Mouse (Mus musculus) bone marrow, adult 2 months (tissue): Measurements from ENCODE around the gene Mmrn2.

Experiments used
- CTCF ChIP-seq: fragments of 200-500 bp; IDR thresholded peaks from 2 replicates; pipeline ENCODE4 v1.5.1; 2011; ENCODE audit warnings: low read length, control low read depth; ENCODE audit not compliant: control insufficient read depth, insufficient read depth
- POLR2A ChIP-seq: fragments of 200-500 bp; IDR thresholded peaks from 2 replicates; pipeline ENCODE4 v1.6.1; 2011; ENCODE audit warnings: low read depth, mild to moderate bottlenecking, control low read depth, low read length, borderline replicate concordance; ENCODE audit not compliant: control insufficient read depth

DNA sequence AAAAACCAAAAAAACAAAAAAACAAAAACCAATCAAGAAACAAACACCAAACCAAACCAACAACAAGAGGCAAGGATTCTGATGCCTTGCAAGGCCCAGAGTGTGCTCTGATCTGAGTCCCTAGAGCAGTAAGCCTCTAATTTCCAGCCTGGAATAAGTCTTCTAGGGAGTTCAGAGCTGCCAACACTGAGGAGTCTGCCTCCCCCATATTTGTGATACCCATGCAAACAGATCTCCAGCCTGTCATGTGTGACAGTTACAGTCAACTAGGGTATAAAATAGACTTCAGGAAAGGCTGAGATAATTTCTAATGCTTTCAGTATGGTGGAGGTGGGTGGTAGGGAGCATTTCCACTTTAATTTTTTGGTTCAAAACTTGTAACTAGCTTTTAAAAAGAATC, 69.7 kb downstream of the Mmrn2 start:
- TF ChIP-seq POLR2A: no peak
- TF ChIP-seq CTCF: no peak
